Mouse (Mus musculus) kidney, adult 9 months (tissue): ENCODE data around the gene Has3.
"Not testable (repeated sequence)": the region's sequence is repeated elsewhere in the genome, so short reads cannot be mapped to it uniquely, and the experiment has no call there.

Source experiments
- DNase-seq: peaks from one replicate; pipeline ENCODE4 v3.0.0; 2022

Has3 gene

GRCm38 (mm10) chr8:106887336-106888189, 17.5 kb downstream of the Has3 start:
- peak; percentile 81 for DNase-seq

GRCm38 (mm10) chr8:106888803-106889202, 18.8 kb downstream of the Has3 start:
- DNase-seq: no peak

GRCm38 (mm10) chr8:106892210-106892805, 22.3 kb downstream of the Has3 start:
- DNase-seq: no peak

- DNase-seq: no peak
Observed at GRCm38 (mm10) chr8:106892806-106893451, 22.9 kb downstream of the Has3 start.

- DNase-seq: peak; percentile 83
Observed at GRCm38 (mm10) chr8:106893481-106894156, 23.6 kb downstream of the Has3 start, which contains the start of gene Utp4. TSS of gene Utp4 (plus strand) at chr8:106893636.

- no peak for DNase-seq
Observed at GRCm38 (mm10) chr8:106899473-106899872, 29.4 kb downstream of the Has3 start.

- DNase-seq: peak; percentile 82
Observed at GRCm38 (mm10) chr8:106905727-106906480, 35.9 kb downstream of the Has3 start.

- no peak for DNase-seq
Observed at GRCm38 (mm10) chr8:106906635-106907034, 36.6 kb downstream of the Has3 start.

- DNase-seq: no peak
Observed at GRCm38 (mm10) chr8:106907450-106907849, 37.4 kb downstream of the Has3 start.

GRCm38 (mm10) chr8:106908291-106908690, 38.2 kb downstream of the Has3 start:
- no peak for DNase-seq

- no peak for DNase-seq
Observed at GRCm38 (mm10) chr8:106913631-106914030, 43.6 kb downstream of the Has3 start.

GRCm38 (mm10) chr8:106919721-106920394, 49.8 kb downstream of the Has3 start:
- no peak for DNase-seq

GRCm38 (mm10) chr8:106920395-106920741, 50.3 kb downstream of the Has3 start:
- no peak for DNase-seq

- no peak for DNase-seq
Observed at GRCm38 (mm10) chr8:106924057-106924456, 54.0 kb downstream of the Has3 start.

- DNase-seq: no peak
Observed at GRCm38 (mm10) chr8:106924904-106925349, 54.9 kb downstream of the Has3 start.

- no peak for DNase-seq
Observed at GRCm38 (mm10) chr8:106925446-106925845, 55.4 kb downstream of the Has3 start.

- peak; percentile 53 for DNase-seq
Observed at GRCm38 (mm10) chr8:106927247-106927646, 57.2 kb downstream of the Has3 start.

GRCm38 (mm10) chr8:106928182-106928581, 58.1 kb downstream of the Has3 start:
- not testable (repeated sequence) for DNase-seq

- peak; percentile 92 for DNase-seq
Observed at GRCm38 (mm10) chr8:106929155-106929913, 59.3 kb downstream of the Has3 start.

GRCm38 (mm10) chr8:106929921-106930320, 59.9 kb downstream of the Has3 start:
- peak; percentile 27 for DNase-seq
